Mouse (Mus musculus) bone marrow, adult 2 months (tissue): ENCODE results near the gene Cbfa2t2.

Experiments
- CTCF ChIP-seq: fragments of 200-500 bp; IDR thresholded peaks from 2 replicates; pipeline ENCODE4 v1.5.1; 2011; ENCODE audit warnings: low read length, control low read depth; ENCODE audit not compliant: control insufficient read depth, insufficient read depth
- POLR2A ChIP-seq: fragments of 200-500 bp; IDR thresholded peaks from 2 replicates; pipeline ENCODE4 v1.6.1; 2011; ENCODE audit warnings: low read depth, mild to moderate bottlenecking, control low read depth, low read length, borderline replicate concordance; ENCODE audit not compliant: control insufficient read depth

- TF ChIP-seq POLR2A = no peak
- no peak for TF ChIP-seq CTCF
Measured at GRCm38 (mm10) chr2:154426188-154426904, 9.9 kb upstream of the Cbfa2t2 start.
